Mouse (Mus musculus) limb, embryonic 11.5 days (tissue): ENCODE data around the gene Usp20. TPM values are rescaled to one million over a fixed set of nuclear protein-coding genes. Genes with fewer than 3 reads are reported as not detected.

Experiments used
- ATAC-seq: fragments of 200-750 bp; cut with Nextera tagmentation; 2 replicates; pipeline ENCODE4 v1.8.0; 2017; ENCODE audit warnings: low read depth; ENCODE audit not compliant: insufficient number of reproducible peaks, low FRiP score, low TSS enrichment
- DNase-seq: peaks from one replicate; pipeline ENCODE4 v3.0.0-alpha.2; 2015; ENCODE audit warnings: low spot score
- H3K27ac ChIP-seq: fragments of 300-500 bp; sonication (generic); replicated peaks from 2 replicates; pipeline ENCODE4 v1.5.1; 2014; ENCODE audit warnings: low read depth, mild to moderate bottlenecking, low read length
- H3K27me3 ChIP-seq: fragments of 300-500 bp; sonication (generic); 2 replicates; pipeline ENCODE4 v1.6.1; 2014; ENCODE audit warnings: mild to moderate bottlenecking, low read length, mixed read lengths; ENCODE audit not compliant: control insufficient read depth, insufficient read depth
- H3K36me3 ChIP-seq: fragments of 300-500 bp; sonication (generic); 2 replicates; pipeline ENCODE4 v1.6.1; 2014; ENCODE audit warnings: mild to moderate bottlenecking, low read length, moderate library complexity, mixed read lengths; ENCODE audit not compliant: control insufficient read depth, insufficient read depth
- H3K4me1 ChIP-seq: fragments of 300-500 bp; sonication (generic); 2 replicates; pipeline ENCODE4 v1.6.1; 2014; ENCODE audit warnings: low read length, mixed read lengths; ENCODE audit not compliant: control insufficient read depth, insufficient read depth
- H3K4me2 ChIP-seq: fragments of 300-500 bp; sonication (generic); 2 replicates; pipeline ENCODE4 v1.6.1; 2014; ENCODE audit warnings: low read depth, mild to moderate bottlenecking, moderate library complexity; ENCODE audit not compliant: severe bottlenecking
- H3K4me3 ChIP-seq: fragments of 300-500 bp; sonication (generic); 2 replicates; pipeline ENCODE4 v1.5.1; 2014; ENCODE audit warnings: low read depth, low read length
- H3K9ac ChIP-seq: fragments of 300-500 bp; sonication (generic); 2 replicates; pipeline ENCODE4 v1.6.1; 2014; ENCODE audit warnings: mild to moderate bottlenecking, low read length
- H3K9me3 ChIP-seq: fragments of 300-500 bp; sonication (generic); 2 replicates; pipeline ENCODE4 v1.6.1; 2016; ENCODE audit warnings: low read length; ENCODE audit not compliant: control insufficient read depth
- WGBS: fragments of 180-500 bp; shearing (Covaris S2); extraction: QIAGEN DNeasy Blood & Tissue Kit; methylation state at CpG from one replicate; pipeline ENCODE4 v1.1.7; 2014; 5-methylcytosine and 5-hydroxymethylcytosine counted together
- polyA plus RNA-seq: library from polyadenylated mRNA; unstranded; fragments of >200 nt; fragmentation: Nextera tagmentation; extraction: Ambion mirVana; gene quantifications from 2 replicates; pipeline ENCODE4 v1.2.1, GENCODE M21; 2014

Usp20 gene
- polyA plus RNA-seq, 1 experiment from 2014 or later = 9.6 TPM

- no peak overlapping the region for H3K4me3 ChIP-seq
- no peak for DNase-seq
- 58% methylated on average over 7 of the region's 8 CpGs for WGBS
- H3K4me2 ChIP-seq = no peak overlapping the region
- H3K4me1 ChIP-seq = no peaks in the 10 kb centered on the region
- no peaks in the 10 kb centered on the region for H3K36me3 ChIP-seq
- H3K9me3 ChIP-seq = no peaks in the 10 kb centered on the region
- no peaks in the 10 kb centered on the region for H3K27me3 ChIP-seq
- H3K27ac ChIP-seq = no peak overlapping the region
- no peak for ATAC-seq
- no peak overlapping the region for H3K9ac ChIP-seq
These were observed 16.6 kb downstream of the Usp20 start for GRCm38 (mm10) chr2:30998443-30999260.

- 93% methylated on average over 10 of the region's 10 CpGs for WGBS
These were observed 20.8 kb downstream of the Usp20 start for GRCm38 (mm10) chr2:31002857-31003256.

DNA sequence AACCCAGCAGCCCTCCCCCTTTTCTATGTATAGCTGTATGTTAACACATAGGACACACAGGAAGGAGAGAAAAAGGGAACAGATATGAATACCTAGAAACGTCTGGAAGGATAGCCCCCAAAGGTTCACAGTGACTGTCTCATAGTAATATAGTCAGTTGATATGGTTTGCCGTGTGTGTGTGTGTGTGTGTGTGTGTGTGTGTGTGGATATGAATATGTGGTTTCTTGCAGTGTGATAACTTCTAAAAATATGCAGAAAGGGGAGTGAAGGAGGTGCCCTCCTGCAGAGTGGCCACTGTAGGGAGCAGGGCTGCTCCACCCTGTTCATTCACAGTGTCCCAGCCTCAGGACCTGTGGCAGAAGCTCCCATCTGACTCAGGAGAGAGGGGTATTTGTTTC is 23.4 kb downstream of the Usp20 start:
- WGBS = 86% methylated on average over 2 of the region's 2 CpGs

More at GRCm38 (mm10) chr2:31002857-31003256, 20.8 kb downstream of the Usp20 start:
- no peaks in the 10 kb centered on the region for H3K4me1 ChIP-seq
- H3K27me3 ChIP-seq = no peaks in the 10 kb centered on the region
- DNase-seq (no peak), ATAC-seq (no peak)
- no peak overlapping the region for H3K4me2 ChIP-seq
- peaks cover 2% of the 10 kb centered on the region; the same call in 1 of the 2 replicates for H3K36me3 ChIP-seq
- no peaks in the 10 kb centered on the region for H3K9me3 ChIP-seq
- no peak overlapping the region for H3K27ac ChIP-seq
- H3K9ac ChIP-seq = no peak overlapping the region
- no peak overlapping the region for H3K4me3 ChIP-seq

GRCm38 (mm10) chr2:31006434-31006833 is 24.4 kb downstream of the Usp20 start:
- H3K36me3 ChIP-seq = peaks cover 2% of the 10 kb centered on the region
- WGBS = 91% methylated on average over 5 of the region's 5 CpGs
- H3K4me2 ChIP-seq = no peak overlapping the region
- H3K27ac ChIP-seq = no peak overlapping the region
- H3K4me3 ChIP-seq = no peak overlapping the region
- H3K9me3 ChIP-seq = no peaks in the 10 kb centered on the region
- H3K9ac ChIP-seq = no peak overlapping the region
- no peak for DNase-seq
- ATAC-seq = no peak
- H3K4me1 ChIP-seq = no peaks in the 10 kb centered on the region
- H3K27me3 ChIP-seq = no peaks in the 10 kb centered on the region

More for the DNA sequence above, 23.4 kb downstream of the Usp20 start:
- Histone ChIP-seq H3K9me3 (no peaks in the 10 kb centered on the region), H3K27ac (no peak overlapping the region), H3K4me3 (no peak overlapping the region), H3K4me1 (no peaks in the 10 kb centered on the region), H3K27me3 (no peaks in the 10 kb centered on the region), H3K9ac (no peak overlapping the region), H3K36me3 (peaks cover 2% of the 10 kb centered on the region), H3K4me2 (no peak overlapping the region)
- ATAC-seq (no peak), DNase-seq (no peak)

DNA sequence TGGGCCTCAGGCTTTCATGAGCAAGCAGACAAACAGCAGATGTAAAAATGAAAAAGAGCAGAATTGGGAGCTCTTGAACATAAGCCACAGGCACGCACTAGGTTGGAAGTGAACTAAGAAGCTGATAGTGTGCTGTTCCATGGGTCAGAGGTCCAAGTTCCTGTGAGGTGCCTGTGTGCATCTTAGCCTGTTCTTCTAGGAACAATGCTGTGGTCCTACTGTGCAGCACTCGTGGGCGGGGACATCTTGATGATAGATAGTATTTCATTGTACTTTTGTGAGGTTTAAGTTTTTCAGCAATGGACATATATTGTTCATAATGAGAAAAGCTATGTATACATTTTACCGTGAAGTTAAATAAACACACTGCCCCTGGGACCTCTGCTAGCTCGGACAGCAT is 25.1 kb downstream of the Usp20 start:
- WGBS = 91% methylated on average over 5 of the region's 5 CpGs

DNA sequence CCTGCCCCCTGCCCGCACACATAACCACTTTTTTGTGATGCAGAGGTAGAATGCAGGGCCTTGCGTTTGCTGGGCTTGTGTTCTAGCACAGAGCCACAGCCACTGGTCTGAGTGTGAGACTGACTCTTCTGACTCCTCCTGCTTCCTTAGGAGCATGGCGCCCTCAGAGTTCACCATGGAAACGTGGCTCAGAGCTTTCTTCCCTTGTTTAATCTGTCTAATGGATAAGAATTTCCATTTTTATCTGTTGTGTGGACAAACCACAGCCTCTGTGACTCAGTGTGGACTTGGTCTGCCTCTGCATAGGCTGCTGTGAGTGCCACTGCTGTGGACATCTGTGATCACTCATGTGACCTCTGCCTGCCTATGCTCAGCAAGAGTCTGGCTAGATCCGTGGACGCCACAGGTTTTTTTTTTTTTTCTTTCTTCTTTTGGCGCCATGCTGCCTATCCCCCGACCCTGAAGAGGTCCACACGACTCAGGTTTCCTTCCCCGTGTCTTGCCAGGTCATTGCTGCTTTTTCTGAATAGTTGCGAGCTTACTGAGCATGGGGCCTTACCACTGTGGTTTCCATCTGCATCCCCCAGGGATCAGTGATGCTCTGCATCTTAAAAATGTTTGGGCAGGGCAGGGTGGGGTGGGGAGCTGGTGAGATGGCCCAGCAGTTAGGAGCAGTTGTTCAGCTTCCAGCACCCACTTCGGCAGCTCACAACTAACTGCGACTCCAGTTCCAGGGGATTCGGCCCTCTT is 31.5 kb downstream of the Usp20 start:
- Histone ChIP-seq H3K4me3 (no peak overlapping the region), H3K36me3 (peaks cover 3% of the 10 kb centered on the region; the same call in 1 of the 2 replicates), H3K9ac (no peak overlapping the region), H3K27ac (no peak overlapping the region), H3K9me3 (no peaks in the 10 kb centered on the region), H3K4me2 (no peak overlapping the region), H3K27me3 (no peaks in the 10 kb centered on the region), H3K4me1 (no peaks in the 10 kb centered on the region)
- 76% methylated on average over 14 of the region's 14 CpGs for whole genome bisulfite sequencing
- DNase-seq (no peak), ATAC-seq (no peak)

More for the DNA sequence above, 25.1 kb downstream of the Usp20 start:
- Histone ChIP-seq H3K9me3 (no peaks in the 10 kb centered on the region), H3K36me3 (peaks cover 2% of the 10 kb centered on the region), H3K4me2 (no peak overlapping the region), H3K4me1 (no peaks in the 10 kb centered on the region), H3K27me3 (no peaks in the 10 kb centered on the region), H3K9ac (no peak overlapping the region), H3K27ac (no peak overlapping the region), H3K4me3 (no peak overlapping the region)
- no peak for DNase-seq
- no peak for ATAC-seq

- 92% methylated on average over 18 of the region's 18 CpGs for WGBS
- Histone ChIP-seq H3K4me2 (no peak overlapping the region), H3K4me1 (no peaks in the 10 kb centered on the region), H3K9me3 (no peaks in the 10 kb centered on the region), H3K9ac (no peak overlapping the region), H3K27me3 (no peaks in the 10 kb centered on the region), H3K4me3 (no peak overlapping the region), H3K27ac (no peak overlapping the region), H3K36me3 (peaks cover 3% of the 10 kb centered on the region; the same call in 1 of the 2 replicates)
- ATAC-seq = no peak
- no peak for DNase-seq
These were observed 35.7 kb downstream of the Usp20 start for GRCm38 (mm10) chr2:31017625-31018317.

DNA sequence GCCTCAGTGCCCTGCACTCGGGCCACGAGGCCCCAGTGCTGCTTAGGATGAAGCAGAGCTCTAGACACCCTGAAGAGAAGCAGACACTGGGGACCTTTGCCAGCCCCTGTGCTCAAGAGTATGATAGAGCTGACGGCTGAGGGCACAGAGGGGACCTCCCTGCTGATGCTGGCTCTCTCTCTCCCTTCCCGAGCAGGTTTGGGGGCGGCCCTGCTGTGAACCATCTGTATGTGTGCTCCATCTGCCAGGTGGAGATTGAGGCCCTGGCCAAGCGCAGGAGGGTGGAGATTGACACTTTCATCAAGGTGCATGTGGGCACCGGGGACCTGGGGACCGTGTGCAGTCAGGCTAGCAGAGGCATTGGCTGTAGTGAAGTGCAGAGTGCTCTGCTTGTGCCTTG is 36.4 kb downstream of the Usp20 start:
- 89% methylated on average over 8 of the region's 8 CpGs for WGBS
- H3K4me1 ChIP-seq = no peaks in the 10 kb centered on the region
- ATAC-seq (no peak), DNase-seq (no peak)
- H3K27me3 ChIP-seq = no peaks in the 10 kb centered on the region
- H3K4me2 ChIP-seq = no peak overlapping the region
- H3K36me3 ChIP-seq = peaks cover 3% of the 10 kb centered on the region; the same call in 1 of the 2 replicates
- no peak overlapping the region for H3K9ac ChIP-seq
- no peak overlapping the region for H3K27ac ChIP-seq
- no peaks in the 10 kb centered on the region for H3K9me3 ChIP-seq
- H3K4me3 ChIP-seq = no peak overlapping the region
